Mouse (Mus musculus) thymus, postnatal 0 days (tissue): ENCODE results near the gene Idh2. TPM values are rescaled to one million over a fixed set of nuclear protein-coding genes. Genes with fewer than 3 reads are reported as not detected.
"Not testable (repeated sequence)": the region's sequence is repeated elsewhere in the genome, so short reads cannot be mapped to it uniquely, and the experiment has no call there.

Experiments
- DNase-seq: peaks from one replicate; pipeline ENCODE4 v3.0.0-alpha.2; 2015; ENCODE audit warnings: low spot score
- polyA plus RNA-seq: library from polyadenylated mRNA; unstranded; fragments of >200 nt; fragmentation: Nextera tagmentation; extraction: Ambion mirVana; gene quantifications from 2 replicates; pipeline ENCODE4 v1.2.1, GENCODE M21; 2015

The Idh2 gene
- polyA plus RNA-seq, result 322 and 332 TPM in 2 replicates

- peak; percentile 87 for DNase-seq
Measured at GRCm38 (mm10) chr7:80115224-80115590, at the start of gene Idh2. Gene Idh2, minus strand, starts transcription at chr7:80115392.

GRCm38 (mm10) chr7:80160945-80161306, 45.7 kb upstream of the Idh2 start:
- no peak for DNase-seq

DNA sequence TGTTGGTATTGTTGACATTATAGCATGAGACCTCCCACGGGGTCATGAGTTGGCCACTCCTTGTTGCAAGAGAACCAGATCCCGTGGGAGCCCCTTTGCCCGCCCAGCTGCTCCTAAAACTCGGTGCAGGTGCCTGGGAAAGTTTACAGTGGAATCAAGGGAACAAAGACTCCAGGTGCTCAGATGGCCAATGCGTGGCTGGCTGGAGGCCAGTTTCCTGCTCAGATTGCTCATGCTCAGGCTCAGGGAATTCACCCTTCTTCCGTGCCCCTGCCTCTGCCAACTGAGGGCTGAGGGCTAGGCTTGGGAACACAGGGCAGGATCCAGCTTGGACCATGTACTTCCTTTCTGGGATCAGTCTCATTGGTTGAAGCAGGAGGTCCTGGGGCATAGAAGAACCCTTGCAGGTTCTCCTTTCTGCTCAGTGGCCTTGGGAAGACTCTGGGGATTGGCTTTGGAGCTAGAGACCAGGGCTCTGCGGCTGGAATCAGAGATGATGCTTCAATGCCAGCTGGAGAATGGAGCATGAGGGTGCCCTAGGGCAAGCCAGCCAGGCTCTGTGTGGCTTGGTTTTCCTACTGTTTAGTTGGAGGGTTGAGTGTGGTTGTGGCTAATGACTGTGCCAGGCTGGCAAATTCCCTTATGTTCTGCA, 45.2 kb upstream of the Idh2 start:
- DNase-seq, result no peak

GRCm38 (mm10) chr7:80158496-80159268, 43.5 kb upstream of the Idh2 start:
- no peak for DNase-seq

- DNase-seq, result peak; percentile 54
Measured at GRCm38 (mm10) chr7:80156711-80157227, 41.6 kb upstream of the Idh2 start.

DNA sequence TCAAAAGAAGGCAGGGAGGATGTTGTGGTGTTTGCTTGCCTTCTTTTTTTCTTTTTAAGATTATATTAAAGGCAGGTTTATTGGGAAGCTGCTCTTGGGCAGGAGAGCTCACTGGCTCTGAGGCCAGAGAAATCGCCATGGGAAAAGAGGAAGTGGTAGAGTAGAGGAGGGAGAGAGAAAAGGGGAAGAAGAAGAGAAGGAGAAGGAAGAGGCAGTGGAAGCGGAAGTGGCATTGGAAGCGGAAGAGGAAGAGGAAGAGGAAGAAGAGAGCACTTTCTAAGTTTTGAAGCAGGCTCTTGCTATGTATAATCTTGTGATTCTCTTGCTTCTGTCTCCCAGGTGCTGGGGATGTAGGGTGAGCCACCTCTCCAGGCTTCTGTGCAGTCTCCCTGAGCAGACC, 39.5 kb upstream of the Idh2 start:
- no peak for DNase-seq

DNA sequence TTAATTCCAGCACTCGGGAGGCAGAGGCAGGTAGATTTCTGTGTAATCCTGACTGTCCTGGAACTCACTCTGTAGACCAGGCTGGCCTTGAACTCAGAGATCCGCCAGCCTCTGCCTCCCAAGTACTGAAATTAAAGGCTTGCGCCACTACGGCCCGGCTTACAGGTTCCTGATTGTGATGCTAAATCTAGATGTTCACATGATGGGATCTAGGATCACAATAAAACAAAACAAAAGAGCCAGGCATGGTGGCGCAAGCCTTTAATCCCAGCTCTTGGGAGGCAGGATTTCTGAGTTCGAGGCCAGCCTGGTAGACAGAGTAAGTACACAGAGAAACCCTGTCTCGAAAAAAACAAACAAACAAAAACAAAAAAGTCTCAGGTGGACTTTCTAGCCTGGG, 37.6 kb upstream of the Idh2 start:
- no peak for DNase-seq

- peak; percentile 40 for DNase-seq
Measured at GRCm38 (mm10) chr7:80152152-80152551, 37.0 kb upstream of the Idh2 start.

GRCm38 (mm10) chr7:80149356-80149755, 34.2 kb upstream of the Idh2 start:
- DNase-seq, result no peak

DNA sequence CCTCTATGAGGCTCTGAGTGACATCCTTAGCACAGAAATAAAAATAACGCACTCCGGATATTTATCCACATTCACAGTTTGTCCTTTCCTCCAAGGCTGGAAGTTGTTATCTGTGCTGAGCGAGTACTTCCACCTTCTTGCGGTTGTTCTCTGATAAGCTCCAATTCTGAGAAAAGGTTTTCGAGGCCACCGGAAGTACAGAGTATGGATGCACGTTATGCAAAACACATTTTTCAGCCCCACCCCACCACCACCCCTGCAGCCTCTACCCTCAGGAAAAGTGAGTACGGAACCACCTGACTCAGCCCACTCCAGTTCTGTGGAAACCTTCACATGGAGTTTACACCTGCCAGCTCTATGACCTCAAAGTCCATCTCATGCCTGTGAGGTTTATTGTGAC, 30.9 kb upstream of the Idh2 start:
- peak; percentile 44 for DNase-seq

- DNase-seq, result no peak
Measured at GRCm38 (mm10) chr7:80144695-80145094, 29.5 kb upstream of the Idh2 start.

GRCm38 (mm10) chr7:80143331-80144273, 28.4 kb upstream of the Idh2 start:
- peak; percentile 44 for DNase-seq

GRCm38 (mm10) chr7:80140815-80141214, 25.6 kb upstream of the Idh2 start:
- DNase-seq, result peak; percentile 75

DNA sequence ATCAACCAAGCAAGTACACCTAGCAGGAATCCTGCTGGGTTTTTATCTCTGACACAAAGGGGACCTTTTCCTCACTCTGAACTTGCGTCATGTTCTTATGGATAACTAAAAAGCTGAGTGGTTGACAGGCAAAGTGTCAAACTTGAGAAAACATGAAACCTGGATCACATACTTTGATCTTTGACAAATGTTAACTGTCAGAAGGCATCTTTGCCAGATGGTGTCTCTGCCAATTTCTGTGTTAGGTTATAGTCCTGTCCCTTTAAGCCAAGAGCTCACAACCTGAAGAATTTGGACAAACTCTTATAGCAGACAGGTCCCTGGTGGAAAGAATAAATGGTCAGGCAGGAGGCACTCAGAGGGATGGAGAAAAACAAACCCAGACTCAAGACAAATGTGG, 23.2 kb upstream of the Idh2 start:
- DNase-seq, result no peak

DNA sequence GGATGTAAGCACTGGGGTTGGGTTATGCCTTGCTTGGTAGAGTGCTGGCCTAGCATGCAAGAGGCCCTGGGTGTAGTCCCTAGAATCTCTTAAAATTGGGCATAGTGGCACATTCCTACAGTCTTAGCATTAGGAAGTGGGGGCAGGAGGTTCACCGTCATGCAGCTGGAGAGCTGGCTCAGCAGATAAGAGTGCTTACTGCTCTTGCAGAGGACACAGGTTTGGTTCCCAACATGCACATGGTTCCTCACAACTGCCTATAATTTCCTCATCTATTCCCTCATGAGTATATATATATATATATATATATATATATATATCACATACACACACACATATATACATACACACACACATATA, 20.0 kb upstream of the Idh2 start:
- no peak for DNase-seq

- DNase-seq, result no peak
Measured at GRCm38 (mm10) chr7:80134454-80135172, 19.4 kb upstream of the Idh2 start.

DNA sequence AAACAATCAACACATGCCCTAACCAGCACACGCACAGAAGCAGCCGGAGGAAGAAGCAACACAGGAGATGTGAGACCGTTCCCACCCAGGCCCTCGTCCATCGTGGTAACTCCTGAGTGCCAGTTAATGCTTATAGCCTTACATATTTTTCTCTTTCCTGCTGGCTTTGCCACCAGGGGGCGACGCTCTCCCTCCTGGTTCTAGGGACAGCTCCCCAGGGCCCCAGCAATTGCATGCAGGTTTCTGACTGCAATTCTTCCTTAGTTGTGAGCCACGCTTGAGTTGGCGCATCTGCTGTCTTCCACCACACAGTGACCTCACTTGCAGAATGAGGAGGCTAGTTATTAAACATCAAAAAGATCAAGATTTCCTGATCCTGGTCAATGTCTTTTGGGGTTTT, 17.3 kb upstream of the Idh2 start:
- peak; percentile 85 for DNase-seq

DNA sequence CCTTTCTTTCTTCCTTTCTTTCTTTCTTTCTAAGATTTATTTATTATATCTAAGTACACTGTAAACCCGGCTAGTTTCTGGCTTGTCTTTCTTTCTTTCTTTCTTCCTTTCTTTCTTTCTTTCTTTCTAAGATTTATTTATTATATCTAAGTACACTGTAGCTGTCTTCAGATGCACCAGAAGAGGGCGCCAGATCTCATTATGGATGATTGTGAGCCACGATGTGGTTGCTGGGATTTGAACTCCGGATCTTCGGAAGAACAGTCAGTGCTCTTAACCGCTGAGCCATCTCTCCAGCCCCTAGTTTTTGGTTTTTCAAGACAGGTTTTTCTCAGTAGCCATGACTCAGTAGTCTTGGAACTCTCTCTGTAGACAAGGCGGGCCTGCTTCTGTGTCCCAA, 16.1 kb upstream of the Idh2 start:
- DNase-seq, result not testable (repeated sequence)

DNA sequence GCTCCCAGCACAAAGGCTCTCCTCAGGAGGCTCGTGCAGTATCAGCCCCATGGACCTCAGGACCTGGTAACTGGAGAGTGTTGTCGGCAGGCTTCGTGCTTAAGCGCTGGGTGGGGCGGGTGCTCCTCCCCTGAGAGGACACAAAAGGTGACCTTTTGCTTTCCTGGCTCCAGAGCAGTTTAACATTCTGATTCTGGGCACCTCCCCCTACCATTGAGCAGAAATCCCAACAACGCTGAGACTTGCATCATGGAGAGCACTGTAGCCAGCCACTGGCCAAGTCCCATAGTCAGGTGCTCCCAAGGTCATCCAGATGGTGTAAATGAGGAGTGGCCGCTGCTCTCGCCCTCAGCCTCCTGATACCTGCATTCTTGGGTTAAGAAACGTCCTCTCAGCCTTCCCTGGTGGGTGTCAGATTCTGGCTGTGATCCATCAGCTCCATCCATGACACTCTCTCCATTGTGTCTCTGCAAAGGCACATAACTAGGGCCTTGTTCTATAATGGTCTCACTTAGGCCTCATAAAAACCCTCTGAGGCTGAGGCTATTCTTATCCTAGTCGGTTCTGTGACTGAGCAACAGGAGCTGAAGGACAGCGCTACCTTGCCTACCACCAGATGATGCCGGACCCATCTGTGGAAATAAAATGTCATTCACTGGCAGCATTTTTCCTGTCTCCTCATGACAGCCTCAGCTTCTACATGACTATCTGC, 15.3 kb upstream of the Idh2 start:
- no peak for DNase-seq

GRCm38 (mm10) chr7:80129278-80129677, 14.1 kb upstream of the Idh2 start:
- DNase-seq, result no peak
